Mouse (Mus musculus) olfactory bulb, adult 2 months (tissue): Measurements from ENCODE around the gene Sprr2a1. TPM values are rescaled to one million over a fixed set of nuclear protein-coding genes. Genes with fewer than 3 reads are reported as not detected.
"Not testable (repeated sequence)": the region's sequence is repeated elsewhere in the genome, so short reads cannot be mapped to it uniquely, and the experiment has no call there.

Experiments
- H3K27ac ChIP-seq: fragments of 200-500 bp; 2 replicates; pipeline ENCODE4 v1.5.1; 2012; ENCODE audit warnings: low read depth, low read length; ENCODE audit not compliant: insufficient read depth
- H3K4me1 ChIP-seq: fragments of 200-500 bp; 2 replicates; pipeline ENCODE4 v1.6.1; 2012; ENCODE audit warnings: low read length; ENCODE audit not compliant: control insufficient read depth, insufficient read depth
- H3K4me3 ChIP-seq: fragments of 200-500 bp; 2 replicates; pipeline ENCODE4 v1.5.1; 2012; ENCODE audit warnings: mild to moderate bottlenecking, low read depth, low read length, moderate library complexity; ENCODE audit not compliant: insufficient read depth
- WGBS: fragments of 180-500 bp; shearing (Covaris S2); methylation state at CpG from one replicate; pipeline ENCODE4 v1.1.7; 2018; 5-methylcytosine and 5-hydroxymethylcytosine counted together
- polyA plus RNA-seq: library from polyadenylated mRNA; stranded (reverse); fragments of >200 nt; gene quantifications from 2 replicates; pipeline ENCODE4 v1.2.4, GENCODE M21; 2012; ENCODE audit warnings: low replicate concordance; ENCODE audit not compliant: missing spikeins, insufficient read depth, insufficient read length

The Sprr2a1 gene
- polyA plus RNA-seq, 1 experiment, result not detected

GRCm38 (mm10) chr3:92246245-92246644, 30.6 kb downstream of the Sprr2a1 start:
- no CpG with 5 or more reads among the region's 10 CpGs for WGBS
- not testable (repeated sequence) for H3K27ac ChIP-seq, H3K4me1 ChIP-seq, H3K4me3 ChIP-seq

GRCm38 (mm10) chr3:92248494-92248893, 32.9 kb downstream of the Sprr2a1 start:
- H3K27ac ChIP-seq, H3K4me3 ChIP-seq, H3K4me1 ChIP-seq: not testable (repeated sequence)

GRCm38 (mm10) chr3:92250450-92250849, 34.9 kb downstream of the Sprr2a1 start:
- not testable (repeated sequence) for H3K4me3 ChIP-seq, H3K27ac ChIP-seq, H3K4me1 ChIP-seq
- 91% methylated on average over 1 of the region's 2 CpGs for WGBS

DNA sequence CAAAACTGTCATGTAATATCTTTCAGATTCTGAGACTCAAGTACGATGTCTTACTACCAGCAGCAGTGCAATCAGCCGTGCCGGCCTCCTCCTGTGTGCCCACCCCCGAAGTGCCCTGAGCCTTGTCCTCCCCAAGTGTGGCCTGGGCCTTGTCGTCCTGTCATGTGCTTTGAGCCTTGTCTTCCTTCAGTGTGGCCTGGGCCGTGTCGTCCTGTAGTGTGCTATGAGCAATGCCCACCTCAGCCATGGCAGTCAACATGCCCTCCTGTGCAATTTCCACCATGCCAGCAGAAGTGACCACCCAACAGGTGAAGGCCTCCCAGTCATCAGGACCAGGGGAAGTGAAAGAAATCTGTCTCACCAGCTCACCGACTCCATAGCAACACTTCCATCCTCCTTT, 38.3 kb downstream of the Sprr2a1 start:
- no CpG with 5 or more reads among the region's 8 CpGs for WGBS
- H3K4me3 ChIP-seq, H3K4me1 ChIP-seq, H3K27ac ChIP-seq: not testable (repeated sequence)

DNA sequence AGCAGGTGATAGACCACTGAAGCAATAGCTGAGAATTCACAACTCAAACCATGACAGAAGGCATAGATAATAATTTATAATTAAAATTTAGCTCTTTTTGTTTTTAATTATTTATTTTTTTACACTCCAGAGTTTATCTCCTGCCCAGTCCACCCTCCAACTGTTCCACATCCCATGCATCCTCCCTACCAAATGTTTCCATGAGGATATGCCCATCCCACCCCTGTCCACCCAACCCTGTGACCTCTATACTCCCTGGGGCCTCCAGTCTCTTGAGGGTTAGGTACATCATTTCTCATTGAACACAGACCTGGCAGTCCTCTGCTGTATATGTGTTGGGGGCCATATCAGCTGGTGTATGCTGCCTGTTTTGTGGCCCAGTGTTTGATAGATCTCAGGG, 42.9 kb downstream of the Sprr2a1 start:
- not testable (repeated sequence) for H3K4me1 ChIP-seq, H3K27ac ChIP-seq, H3K4me3 ChIP-seq

GRCm38 (mm10) chr3:92263462-92263861, 47.9 kb downstream of the Sprr2a1 start:
- no CpG with 5 or more reads among the region's 2 CpGs for WGBS
- H3K27ac ChIP-seq, H3K4me1 ChIP-seq, H3K4me3 ChIP-seq: not testable (repeated sequence)

Other genes starting within 250 kb of the Sprr2a1 start
- not detected in 2 replicates for gene Pglyrp3, start 201.2 kb upstream of the Sprr2a1 start, polyA plus RNA-seq
- gene Lor, start 132.7 kb upstream of the Sprr2a1 start, polyA plus RNA-seq, result not detected in 2 replicates
- not detected in 2 replicates for gene Prr9, start 91.9 kb upstream of the Sprr2a1 start, polyA plus RNA-seq
- gene Lelp1, start 73.1 kb upstream of the Sprr2a1 start, polyA plus RNA-seq, result not detected in 2 replicates
- gene Sprr2a2, start 121 bp downstream of the Sprr2a1 start, polyA plus RNA-seq, result not detected in 2 replicates
- gene Sprr2a3, start 69.6 kb downstream of the Sprr2a1 start, polyA plus RNA-seq, result not detected in 2 replicates
- not detected in 2 replicates for gene Sprr2b, start 100.8 kb downstream of the Sprr2a1 start, polyA plus RNA-seq
- not detected in 2 replicates for gene Sprr2d, start 123.3 kb downstream of the Sprr2a1 start, polyA plus RNA-seq
- not detected in 2 replicates for gene Sprr2e, start 136.3 kb downstream of the Sprr2a1 start, polyA plus RNA-seq
- gene Sprr2f, start 149.4 kb downstream of the Sprr2a1 start, polyA plus RNA-seq, result not detected in 2 replicates
- gene Sprr2h, start 169.9 kb downstream of the Sprr2a1 start, polyA plus RNA-seq, result not detected in 2 replicates
- not detected in 2 replicates for gene Sprr2i, start 192.2 kb downstream of the Sprr2a1 start, polyA plus RNA-seq
- gene Sprr2j-ps, start 202.3 kb downstream of the Sprr2a1 start, polyA plus RNA-seq, result not detected in 2 replicates
- gene Gm9774, start 213.6 kb downstream of the Sprr2a1 start, polyA plus RNA-seq, result not detected in 2 replicates
- gene Sprr2k, start 216.8 kb downstream of the Sprr2a1 start, polyA plus RNA-seq, result not detected in 2 replicates
- gene Sprr1b, start 223.0 kb downstream of the Sprr2a1 start, polyA plus RNA-seq, result not detected in 2 replicates
- gene Sprr3, start 242.9 kb downstream of the Sprr2a1 start, polyA plus RNA-seq, result not detected in 2 replicates